Mouse (Mus musculus) spleen, postnatal 36 days (tissue): Measurements from ENCODE around the gene Hibch.

Source experiments
- DNase-seq, 2 experiments: peaks; one replicate each; pipeline ENCODE4 v3.0.0; 2022; ENCODE audit warnings: low spot score in 2 of 2, mixed read lengths in 1 of 2

The Hibch gene

GRCm38 (mm10) chr1:52844782-52845665, at the start of gene Hibch:
Gene Hibch, plus strand, starts transcription at chr1:52844929.
- peak; percentile 100 for DNase-seq

GRCm38 (mm10) chr1:52795927-52796326, 48.8 kb upstream of the Hibch start:
- DNase-seq = no peak

DNA sequence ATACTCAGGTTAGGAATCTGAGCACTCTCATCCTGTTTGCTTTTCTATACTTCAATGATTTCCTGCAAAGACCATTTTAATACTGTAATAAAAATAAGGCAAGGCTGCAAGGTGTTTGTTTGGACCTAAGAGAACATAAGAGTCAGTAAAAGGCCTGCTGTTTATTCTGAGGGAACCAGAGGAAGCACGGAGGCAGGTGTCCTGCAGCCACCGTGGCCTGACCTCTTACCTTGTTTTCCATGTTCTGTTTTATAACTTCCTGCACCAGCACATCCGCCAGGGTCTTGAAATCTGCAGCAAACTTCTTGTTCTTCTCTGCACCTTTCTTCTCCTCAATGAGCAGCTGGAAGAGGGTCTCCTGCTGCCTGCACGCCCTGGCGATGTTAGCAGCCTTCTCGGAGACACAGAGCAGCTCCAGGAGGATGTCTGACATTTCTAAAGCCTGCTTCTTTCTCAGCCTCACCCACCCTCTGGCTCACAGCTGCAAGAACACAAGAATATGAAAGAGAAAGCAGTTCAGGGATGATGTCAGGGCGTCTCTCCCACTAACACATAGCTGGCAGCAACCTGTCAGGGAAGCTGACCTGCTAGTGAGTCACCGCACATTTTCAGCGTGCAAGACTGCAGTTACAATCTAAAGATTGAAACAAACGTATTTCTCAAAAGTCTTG, 45.5 kb upstream of the Hibch start:
- DNase-seq = peak; percentile 43 to 58

- no peak for DNase-seq
Observed at GRCm38 (mm10) chr1:52799772-52800171, 45.0 kb upstream of the Hibch start.

GRCm38 (mm10) chr1:52800340-52800740, 44.4 kb upstream of the Hibch start:
- DNase-seq = peak; percentile 82 to 87

- DNase-seq = peak; percentile 8 to 22
Observed at GRCm38 (mm10) chr1:52801651-52802050, 43.1 kb upstream of the Hibch start.

DNA sequence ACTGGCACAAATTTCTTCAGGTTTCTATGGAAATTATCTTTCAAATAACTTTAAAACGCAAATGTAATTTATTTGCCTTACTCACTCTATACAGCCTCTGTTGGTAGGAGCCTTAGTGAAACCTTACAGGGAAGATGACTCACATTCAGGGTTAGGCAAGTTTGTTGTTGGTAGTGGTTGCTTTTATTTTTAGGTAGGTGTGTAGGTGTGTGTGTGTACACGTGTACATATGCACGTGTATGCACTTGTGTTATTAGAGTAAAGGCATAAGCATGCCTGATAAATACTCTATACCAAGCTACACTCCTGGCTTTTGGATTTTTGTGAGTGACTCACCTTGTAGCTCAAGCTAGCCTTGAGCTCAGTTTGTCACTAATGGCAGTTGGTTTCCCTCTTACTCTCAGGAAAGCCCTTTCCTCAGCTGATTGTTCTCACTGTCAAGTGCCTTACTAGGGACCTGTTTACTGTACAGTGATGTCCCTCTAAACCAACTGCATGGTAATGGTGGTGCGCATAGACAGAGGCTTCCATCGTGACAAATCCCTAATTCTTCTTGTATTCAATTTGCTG, 42.2 kb upstream of the Hibch start:
- no peak for DNase-seq

- no peak for DNase-seq
Observed at GRCm38 (mm10) chr1:52805041-52805440, 39.7 kb upstream of the Hibch start.

DNA sequence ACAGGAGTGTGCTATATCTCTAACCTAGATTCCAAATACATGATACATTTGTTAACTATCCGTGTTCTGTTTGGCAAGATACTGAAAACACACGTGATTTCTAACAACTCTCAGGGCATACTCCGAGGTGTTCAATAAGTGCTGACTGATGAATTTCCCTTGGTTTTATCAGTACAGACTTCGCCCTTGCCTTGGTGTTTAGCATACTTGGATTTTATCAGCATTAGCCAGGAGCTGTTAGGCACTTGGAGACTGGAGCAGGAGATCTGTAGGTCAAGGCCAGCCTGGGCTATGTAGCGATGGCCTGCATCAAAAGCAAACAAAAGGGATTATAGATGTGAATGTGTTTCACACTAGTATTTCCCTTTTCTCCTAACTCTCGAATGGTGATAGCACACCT, 36.3 kb upstream of the Hibch start:
- no peak for DNase-seq

DNA sequence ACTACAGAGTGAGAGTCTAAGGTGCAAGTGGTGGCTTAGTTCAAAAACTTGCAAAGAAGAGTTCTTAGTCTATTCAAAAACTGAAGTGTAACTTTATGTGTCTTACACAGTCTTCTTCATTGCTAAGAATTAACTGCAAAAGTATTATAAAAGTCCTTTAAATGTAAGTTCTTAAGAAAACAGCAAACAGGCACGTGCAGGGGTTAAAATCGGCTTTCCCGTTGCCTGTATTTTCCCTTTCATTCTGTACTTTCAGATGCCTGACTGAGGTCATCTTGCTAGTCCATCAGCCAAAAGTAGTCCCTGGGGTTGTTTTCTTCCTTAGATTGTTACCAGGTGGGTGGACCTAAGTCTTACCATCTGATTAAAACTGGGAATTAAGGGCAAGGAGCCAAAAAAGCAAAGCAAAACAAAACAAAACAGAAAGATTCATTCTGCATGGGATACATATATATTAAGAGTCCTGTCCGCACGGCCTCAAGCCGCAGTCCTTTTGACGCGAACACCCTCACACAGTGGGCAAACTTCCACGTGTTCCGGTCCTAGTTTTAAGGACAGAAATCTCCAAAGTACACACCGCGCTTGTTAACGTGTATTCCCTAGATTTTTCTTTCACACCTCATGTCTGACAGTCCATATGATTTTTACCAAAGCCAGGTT, 28.4 kb upstream of the Hibch start:
- DNase-seq = no peak

DNA sequence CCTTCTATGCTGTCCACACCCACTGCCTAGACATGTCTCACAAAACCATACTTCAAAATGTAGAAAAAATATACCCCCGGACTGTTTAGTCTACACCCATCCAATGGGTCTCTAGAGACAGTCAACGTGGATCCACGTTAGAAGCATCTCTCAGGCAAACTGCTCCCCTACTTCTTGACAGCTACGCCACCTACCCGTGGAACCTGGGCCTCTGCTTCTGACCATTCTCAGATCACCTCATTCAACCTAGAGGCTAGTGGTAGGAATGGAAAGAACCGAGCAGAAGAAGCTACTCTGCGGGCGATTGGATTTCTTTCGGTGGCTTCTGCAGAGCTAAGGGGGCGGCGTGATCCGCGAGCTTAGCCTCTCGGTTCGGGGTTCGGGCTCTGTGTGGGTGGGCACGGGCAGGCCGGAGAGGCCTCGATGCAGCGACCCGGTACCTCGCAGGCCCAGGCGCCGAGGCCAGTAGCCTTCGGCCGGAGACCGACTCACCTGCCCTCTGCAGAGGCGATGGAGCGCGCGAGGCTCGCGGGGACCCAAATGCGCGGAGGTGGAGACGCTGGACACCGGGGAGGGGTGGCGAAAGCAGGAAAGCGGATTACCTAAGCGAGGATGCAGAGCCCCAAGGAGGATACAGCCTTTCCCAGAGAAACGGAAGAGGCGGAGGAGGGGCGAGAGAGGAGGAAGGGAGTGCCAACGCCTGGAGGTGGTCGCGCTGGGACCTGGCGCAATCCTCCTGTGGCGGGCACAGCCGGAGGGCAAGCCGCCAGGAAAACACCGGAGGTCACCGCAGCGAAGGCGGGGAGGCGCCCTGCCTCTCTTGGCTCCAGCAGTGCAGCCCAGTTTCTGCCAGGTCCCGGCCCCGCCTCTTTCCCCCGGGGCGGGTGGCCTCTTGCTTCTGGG, 27.6 kb upstream of the Hibch start, which contains the start of gene Inpp1:
Inpp1 (minus strand) TSS at position 779 of the 903 bp plus-strand sequence.
- peak; percentile 76 to 78 for DNase-seq

GRCm38 (mm10) chr1:52817813-52818147, 26.9 kb upstream of the Hibch start:
- DNase-seq = no peak

DNA sequence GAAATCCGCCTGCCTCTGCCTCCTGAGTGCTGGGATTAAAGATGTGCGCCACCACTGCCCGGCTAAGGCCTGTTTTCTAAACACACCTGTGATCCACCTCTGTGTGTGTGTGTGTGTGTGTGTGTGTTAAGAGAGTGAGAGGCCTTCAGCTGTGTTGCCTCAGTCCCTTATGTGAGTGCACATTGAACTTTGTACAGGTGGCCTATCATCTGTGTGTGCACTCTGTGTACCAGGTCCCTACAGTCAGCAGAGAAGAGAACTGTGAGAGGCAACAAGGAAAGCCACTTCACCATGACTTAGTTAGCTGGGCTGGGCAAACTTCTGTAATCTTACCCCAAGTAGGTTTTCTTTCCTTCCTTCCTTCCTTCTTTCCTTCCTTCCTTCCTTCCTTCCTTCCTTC, 5.6 kb upstream of the Hibch start:
- no peak for DNase-seq

DNA sequence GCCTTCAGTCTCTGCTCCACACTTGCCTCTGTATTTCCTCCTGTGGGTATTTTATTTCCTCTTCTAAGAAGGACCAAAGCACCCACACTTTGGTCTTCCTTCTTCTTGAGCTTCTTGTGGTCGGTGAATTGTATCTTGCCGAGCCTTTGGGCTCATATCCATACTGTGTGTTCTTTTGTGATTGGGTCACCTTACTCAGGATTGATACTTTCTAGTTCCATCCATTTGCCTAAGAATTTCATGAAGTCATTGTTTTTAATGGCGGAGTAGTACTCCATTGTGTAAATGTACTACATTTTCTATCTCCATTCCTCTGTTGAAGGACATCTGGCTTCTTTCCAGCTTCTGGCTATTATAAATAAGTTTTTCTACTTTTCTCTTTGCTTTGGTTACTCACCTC, 375 bp upstream of the Hibch start:
- DNase-seq = peak in 1 of 2 experiments; percentile 5

GRCm38 (mm10) chr1:52846556-52846955, 1.8 kb downstream of the Hibch start:
- DNase-seq = no peak

DNA sequence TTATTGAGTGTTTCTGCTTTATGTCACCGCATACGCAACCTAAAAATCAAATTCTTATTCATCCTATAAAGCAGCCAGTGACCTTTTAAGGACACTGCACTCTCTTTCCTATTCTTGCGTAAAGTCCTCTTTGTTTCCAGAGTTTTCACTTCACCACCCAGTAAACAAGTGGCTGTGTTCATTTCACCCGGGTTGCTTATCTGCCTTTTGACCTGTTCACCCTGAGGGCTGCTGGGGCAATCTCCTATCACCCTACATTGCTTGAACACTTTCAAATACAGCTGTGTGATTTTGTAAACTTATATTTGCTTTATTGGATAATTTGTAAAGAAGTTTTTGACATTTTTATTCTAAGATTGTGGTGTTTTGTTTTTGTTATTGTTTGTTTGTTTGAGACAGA, 4.7 kb downstream of the Hibch start:
- no peak for DNase-seq

- peak; percentile 35 to 54 for DNase-seq
Observed at GRCm38 (mm10) chr1:52854029-52854428, 9.3 kb downstream of the Hibch start.

DNA sequence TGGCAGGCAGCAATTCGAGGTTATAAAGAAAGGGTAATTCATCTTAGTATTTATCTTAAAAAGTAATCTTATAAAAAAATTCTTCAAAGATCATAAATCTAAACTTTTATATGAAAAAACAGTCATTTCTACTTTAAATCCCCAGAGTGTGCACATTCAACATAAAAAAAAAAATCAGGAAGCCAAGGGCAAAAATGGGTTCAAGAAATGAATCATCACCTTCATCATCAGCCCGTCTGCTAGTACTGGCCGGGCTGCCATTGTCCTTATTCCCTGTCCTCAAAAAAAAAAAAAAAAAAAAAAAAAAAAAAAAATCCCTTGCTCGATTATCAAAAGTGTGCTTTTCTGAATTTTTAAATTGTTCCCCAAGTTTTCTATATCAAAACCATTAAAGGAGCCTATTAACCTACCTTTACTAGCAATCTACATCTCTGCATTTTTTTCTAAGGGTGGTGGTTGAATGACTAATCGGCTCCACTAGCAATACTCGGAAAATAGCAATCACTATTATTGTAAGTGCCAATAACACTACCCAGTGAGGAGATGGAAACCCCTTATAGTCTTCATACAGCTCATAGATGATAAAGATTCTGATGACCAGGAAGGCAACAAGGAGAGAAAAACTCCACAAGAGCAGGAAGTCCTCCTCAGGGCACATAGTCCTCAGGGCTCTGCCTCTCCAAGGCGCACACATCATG, 11.3 kb downstream of the Hibch start:
- DNase-seq = no peak

GRCm38 (mm10) chr1:52864220-52864619, 19.5 kb downstream of the Hibch start:
- no peak for DNase-seq

DNA sequence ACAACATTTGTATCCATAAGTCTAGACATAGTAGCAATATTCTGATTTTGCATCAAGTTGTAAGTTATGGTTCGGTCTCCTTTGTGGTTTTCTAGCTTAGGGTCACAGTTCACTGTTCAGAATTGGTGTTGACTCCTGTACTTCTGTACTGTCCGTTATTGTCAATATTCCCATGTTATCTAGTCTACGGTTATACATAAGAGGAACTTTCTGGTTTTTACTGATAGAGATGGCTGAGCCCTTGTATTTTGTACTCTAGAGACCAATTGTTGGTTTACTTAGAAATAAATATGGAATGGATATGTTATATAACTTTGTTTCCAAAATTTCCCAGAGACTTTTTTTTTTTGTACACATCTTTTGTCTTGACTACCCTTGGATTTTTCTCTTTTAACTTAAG, 21.3 kb downstream of the Hibch start:
- DNase-seq = no peak

DNA sequence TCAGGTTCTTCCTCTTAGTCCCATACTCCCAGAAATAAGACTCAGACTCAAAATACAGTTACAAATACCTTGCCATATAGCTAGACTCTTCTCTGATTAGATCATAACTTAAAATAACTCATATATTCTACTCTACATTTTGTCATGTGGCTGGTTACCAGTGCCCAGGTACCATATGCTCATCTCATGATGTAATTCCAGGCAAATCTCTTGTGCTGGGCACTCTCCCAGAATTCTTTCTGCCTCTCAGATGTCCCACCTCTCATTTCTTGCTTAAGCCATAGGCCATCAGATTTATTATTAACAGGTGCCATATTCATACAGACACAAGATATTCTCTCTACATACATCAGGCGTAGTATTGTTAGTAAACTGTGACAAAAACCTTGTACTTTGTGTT, 23.1 kb downstream of the Hibch start:
- no peak for DNase-seq
